Mouse (Mus musculus): ENCODE data around the gene Cyp39a1.

Cyp39a1 gene

GRCm38 (mm10) chr17:43667290-43667843 is at the start of gene Cyp39a1:
Gene Cyp39a1 (plus strand): TSS chr17:43667425.
- peak; percentile 31 for DNase-seq (ENCODE audit: low spot score)

- no peak for DNase-seq (ENCODE audit: low spot score)
Observed at GRCm38 (mm10) chr17:43619156-43619555, 48.1 kb upstream of the Cyp39a1 start.

GRCm38 (mm10) chr17:43622076-43622475 is 45.1 kb upstream of the Cyp39a1 start:
- DNase-seq (ENCODE audit: low spot score) = no peak

GRCm38 (mm10) chr17:43628246-43628645 is 39.0 kb upstream of the Cyp39a1 start:
- DNase-seq (ENCODE audit: low spot score) = no peak

- no peak for DNase-seq (ENCODE audit: low spot score)
Observed at GRCm38 (mm10) chr17:43629026-43629495, 38.2 kb upstream of the Cyp39a1 start.

- DNase-seq (ENCODE audit: low spot score) = peak; percentile 35
Observed at GRCm38 (mm10) chr17:43629496-43630426, 37.5 kb upstream of the Cyp39a1 start, which contains the start of gene Tdrd6. Gene Tdrd6 (minus strand): TSS chr17:43630299.

GRCm38 (mm10) chr17:43630427-43630760 is 36.8 kb upstream of the Cyp39a1 start:
- DNase-seq (ENCODE audit: low spot score) = no peak

- no peak for DNase-seq (ENCODE audit: low spot score)
Observed at GRCm38 (mm10) chr17:43637146-43637545, 30.1 kb upstream of the Cyp39a1 start.

- no peak for DNase-seq (ENCODE audit: low spot score)
Observed at GRCm38 (mm10) chr17:43640825-43641224, 26.4 kb upstream of the Cyp39a1 start.

- DNase-seq (ENCODE audit: low spot score) = no peak
Observed at GRCm38 (mm10) chr17:43643191-43643590, 24.0 kb upstream of the Cyp39a1 start.

GRCm38 (mm10) chr17:43644375-43644774 is 22.9 kb upstream of the Cyp39a1 start:
- no peak for DNase-seq (ENCODE audit: low spot score)

- no peak for DNase-seq (ENCODE audit: low spot score)
Observed at GRCm38 (mm10) chr17:43645136-43645535, 22.1 kb upstream of the Cyp39a1 start.

GRCm38 (mm10) chr17:43646925-43647324 is 20.3 kb upstream of the Cyp39a1 start:
- no peak for DNase-seq (ENCODE audit: low spot score)

- DNase-seq (ENCODE audit: low spot score) = no peak
Observed at GRCm38 (mm10) chr17:43649641-43650436, 17.4 kb upstream of the Cyp39a1 start.

GRCm38 (mm10) chr17:43651314-43652046 is 15.7 kb upstream of the Cyp39a1 start:
- DNase-seq (ENCODE audit: low spot score) = no peak

- DNase-seq (ENCODE audit: low spot score) = peak; percentile 94
Observed at GRCm38 (mm10) chr17:43666576-43667289, 492 bp upstream of the Cyp39a1 start, which contains the start of gene Slc25a27. Gene Slc25a27 (minus strand): TSS chr17:43667214.

- DNase-seq (ENCODE audit: low spot score) = no peak
Observed at GRCm38 (mm10) chr17:43669145-43669695, 2.0 kb downstream of the Cyp39a1 start.

GRCm38 (mm10) chr17:43671907-43672306 is 4.7 kb downstream of the Cyp39a1 start:
- DNase-seq (ENCODE audit: low spot score) = no peak

- no peak for DNase-seq (ENCODE audit: low spot score)
Observed at GRCm38 (mm10) chr17:43675228-43675627, 8.0 kb downstream of the Cyp39a1 start.

GRCm38 (mm10) chr17:43676241-43676640 is 9.0 kb downstream of the Cyp39a1 start:
- DNase-seq (ENCODE audit: low spot score) = no peak

- DNase-seq (ENCODE audit: low spot score) = no peak
Observed at GRCm38 (mm10) chr17:43677317-43677716, 10.1 kb downstream of the Cyp39a1 start.
